Mouse (Mus musculus): ENCODE measurements at regions not wholly inside any gene's neighbourhood (a gene's known extent, or its start where the extent isn't known, plus 50 kb on each side); places are given as distances from the start of the nearest gene placed in this dataset.

DNA sequence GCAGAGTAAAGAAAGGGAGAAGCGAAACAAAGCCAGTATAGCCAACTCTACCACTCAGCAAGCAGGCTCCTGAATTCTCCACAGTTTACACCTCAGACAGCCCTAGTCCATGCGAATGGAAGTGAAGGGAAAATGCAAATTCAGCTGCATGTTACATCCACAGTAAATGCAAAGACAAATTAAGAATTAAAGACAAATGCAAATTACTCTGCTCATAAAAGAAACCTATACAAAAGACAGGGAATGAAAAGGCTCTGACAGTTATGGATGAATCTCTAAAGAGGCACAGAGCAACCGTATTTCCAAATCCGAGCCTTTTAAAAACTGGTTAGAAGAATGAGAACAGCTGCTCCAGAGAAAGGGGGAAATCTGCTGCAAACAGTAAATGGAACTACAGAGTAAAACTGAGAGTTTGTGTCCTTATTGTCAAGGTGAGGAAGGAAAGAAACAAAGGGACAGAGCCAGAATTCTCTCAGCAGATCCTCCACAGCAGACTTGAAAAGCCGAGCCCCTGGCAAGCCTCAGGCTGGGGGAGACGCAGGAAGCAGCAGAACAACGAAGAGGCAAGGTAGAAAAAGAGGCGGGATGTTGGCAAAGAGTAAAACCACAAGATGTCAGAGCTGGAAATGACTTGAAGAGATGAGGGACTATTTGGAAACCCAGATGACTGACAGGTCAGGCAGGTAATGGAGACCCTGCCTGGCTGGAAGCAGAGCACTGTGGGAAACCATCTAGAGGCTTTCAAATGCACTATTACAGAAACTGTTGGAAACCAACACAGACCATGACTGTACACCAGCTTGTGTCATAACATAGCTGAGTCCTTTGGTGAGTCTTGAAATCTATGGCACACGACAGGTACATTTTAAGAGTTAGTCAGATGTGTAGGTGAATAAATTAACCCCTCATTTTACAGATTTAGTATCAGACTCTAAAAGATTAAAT, 184.5 kb upstream of the Acvr2a start:
- DNase-seq: no peak

DNA sequence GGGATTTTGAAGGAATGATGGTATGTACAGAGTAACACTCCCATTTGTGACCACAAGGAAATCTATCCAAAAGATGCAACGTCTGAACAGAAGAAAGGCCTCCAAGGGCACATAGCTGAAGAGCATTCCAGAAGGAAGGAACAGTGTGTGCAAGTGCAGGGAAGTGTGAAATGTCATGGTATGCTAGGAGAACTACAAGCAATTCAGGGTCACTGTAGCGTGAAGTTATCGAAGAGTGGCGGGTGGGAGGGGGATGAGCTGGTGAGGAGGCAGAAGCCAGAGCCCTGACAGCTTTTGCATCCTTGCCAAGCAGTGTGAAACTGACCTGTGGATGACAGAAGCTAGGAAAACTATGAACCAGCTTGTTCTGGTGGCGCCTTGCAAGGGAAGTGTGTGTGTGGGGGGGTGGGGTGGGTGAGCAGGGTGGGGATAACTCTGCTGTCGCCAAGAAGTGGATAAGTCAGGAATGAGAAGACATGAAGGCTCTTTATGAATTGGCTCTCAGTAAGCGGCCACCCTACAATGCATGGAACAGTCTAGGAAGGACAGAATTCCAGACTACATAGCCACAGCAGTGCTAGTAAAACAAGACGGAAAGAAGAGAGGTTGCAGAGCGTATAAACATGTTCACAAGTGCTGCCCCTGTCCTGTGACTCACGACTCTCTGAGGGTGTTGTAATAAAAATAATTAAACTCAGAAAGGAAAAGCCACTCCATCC, 179.3 kb upstream of the Acvr2a start:
- DNase-seq: no peak

DNA sequence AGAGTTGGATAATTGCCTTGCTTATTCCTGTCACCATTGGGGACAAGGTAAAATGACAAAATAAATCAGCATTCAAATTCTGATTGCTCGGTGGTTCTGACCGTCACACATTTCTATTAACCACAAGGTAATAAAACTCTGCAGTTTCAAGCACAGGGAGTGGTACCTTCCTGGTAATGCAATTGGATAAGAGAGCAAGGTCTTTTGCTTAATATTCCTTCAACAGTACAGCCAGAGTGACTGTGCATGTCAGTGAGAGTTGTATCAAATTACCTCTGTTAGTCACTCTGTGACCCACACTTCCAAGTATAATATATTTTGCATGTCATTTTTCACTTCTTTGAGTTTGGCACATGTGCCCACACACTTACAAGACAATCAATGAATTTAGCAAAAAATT, 177.8 kb upstream of the Acvr2a start:
- DNase-seq: no peak

DNA sequence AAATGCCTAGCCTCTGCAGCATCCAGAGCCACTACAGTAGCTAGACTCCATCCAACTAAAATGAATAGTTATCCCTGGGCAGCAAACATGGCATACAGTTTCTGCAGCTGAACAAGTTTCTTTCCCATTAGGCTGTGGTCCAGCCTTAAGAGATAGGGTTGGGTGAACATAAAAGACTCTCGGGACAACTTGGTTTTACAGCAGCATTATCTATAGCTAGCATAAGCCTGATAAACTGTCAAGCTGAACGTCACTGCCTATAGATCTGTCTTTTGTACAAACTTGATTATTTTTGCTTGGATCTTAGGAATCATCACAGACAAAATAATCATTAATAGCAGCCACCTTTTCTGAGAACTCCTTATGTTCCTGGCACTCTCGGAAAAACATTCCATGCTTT, 169.8 kb upstream of the Acvr2a start:
- no peak for DNase-seq

DNA sequence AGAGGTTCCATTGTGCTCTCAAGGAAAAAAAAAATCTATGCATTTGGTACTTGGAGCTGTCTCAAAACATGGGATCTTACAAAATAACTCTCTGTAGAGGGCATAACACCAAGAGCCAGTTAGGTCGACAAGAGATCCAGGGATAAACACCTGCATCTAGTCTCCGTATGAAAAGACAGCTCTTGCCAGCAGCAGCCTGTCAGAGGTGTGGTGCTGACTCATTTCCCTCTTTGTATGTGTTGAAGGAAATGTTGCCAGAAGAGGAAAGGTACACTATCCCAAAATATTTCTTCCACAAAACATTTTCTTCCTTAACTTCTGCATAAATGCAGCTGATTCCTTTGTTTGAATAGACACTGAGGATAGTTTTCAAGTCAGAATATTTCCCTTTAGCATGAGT, 163.6 kb upstream of the Acvr2a start:
- DNase-seq: no peak

DNA sequence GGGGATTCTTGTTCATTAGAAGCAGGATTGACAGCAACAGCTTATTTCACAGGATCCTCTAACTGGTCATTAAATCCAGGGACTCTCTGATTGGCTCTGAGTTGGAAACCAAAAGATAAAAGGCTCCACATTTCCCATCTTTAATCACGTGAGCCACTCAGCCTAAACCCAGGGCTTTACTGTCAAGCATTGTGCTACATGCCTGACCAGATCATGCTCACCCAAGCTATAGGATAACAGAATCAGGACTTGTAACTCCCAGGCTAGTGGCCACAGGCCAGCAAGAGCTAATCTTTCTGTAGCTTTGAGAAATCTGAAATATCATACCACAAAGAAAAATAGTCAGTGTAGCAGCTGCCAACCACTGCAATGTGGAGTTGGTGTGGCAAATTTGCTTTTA, 152.7 kb upstream of the Acvr2a start:
- no peak for DNase-seq

DNA sequence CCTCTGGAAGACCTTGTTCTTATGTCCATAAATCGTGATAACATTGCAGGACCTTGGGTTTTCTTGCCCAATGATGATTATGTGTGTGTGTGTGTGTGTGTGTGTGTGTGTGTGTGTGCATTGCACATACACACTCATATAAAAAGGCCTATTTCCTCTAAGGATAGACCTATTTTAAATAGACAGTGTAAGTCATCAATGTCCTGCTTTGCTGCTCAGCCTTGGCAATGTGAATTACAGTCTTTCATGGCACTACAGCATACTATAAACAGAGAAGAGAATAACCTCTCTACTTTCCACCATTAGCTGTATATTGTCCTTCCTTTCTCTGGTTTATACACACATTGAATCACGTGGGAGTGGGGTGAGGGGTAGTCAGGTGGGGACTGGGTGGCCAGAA, 148.8 kb upstream of the Acvr2a start:
- no peak for DNase-seq

DNA sequence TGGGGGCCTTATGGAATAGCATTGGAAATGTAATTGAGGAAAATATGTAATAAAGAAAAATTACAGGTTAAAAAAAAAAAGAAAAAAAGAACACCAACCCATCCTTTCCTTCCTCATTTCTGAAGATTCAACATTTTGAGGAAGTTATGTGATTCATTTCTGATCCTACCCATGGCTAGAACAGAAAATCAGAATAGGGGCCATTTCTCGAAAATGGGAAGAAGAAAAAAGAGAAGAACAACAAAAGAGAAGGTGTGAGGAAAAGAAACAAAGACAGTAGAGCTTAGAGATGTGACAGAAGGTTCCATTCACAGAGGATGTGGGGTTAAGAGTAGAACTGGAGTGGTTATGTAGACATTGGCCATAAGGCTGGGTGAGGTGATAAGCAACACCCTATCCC, 124.8 kb upstream of the Acvr2a start:
- DNase-seq: no peak

DNA sequence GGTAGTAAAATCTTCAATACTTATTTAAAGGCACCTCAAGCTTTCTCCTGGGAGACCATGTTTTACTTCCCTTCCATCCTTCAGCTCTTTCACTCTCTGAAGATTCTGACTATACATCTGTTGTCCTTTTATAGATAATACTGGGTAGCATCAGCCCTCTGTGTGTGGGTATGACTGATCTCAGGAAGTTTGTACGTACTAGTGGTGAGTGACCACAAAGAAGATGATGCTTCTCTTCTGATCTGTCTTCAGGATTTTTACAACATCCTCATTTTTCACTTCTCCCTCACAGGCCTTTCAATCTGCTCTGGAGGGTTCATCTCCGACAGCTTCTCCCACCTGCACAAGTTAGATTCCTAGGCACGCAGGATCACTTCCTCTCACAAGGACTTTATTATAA, 119.4 kb upstream of the Acvr2a start:
- DNase-seq: no peak

DNA sequence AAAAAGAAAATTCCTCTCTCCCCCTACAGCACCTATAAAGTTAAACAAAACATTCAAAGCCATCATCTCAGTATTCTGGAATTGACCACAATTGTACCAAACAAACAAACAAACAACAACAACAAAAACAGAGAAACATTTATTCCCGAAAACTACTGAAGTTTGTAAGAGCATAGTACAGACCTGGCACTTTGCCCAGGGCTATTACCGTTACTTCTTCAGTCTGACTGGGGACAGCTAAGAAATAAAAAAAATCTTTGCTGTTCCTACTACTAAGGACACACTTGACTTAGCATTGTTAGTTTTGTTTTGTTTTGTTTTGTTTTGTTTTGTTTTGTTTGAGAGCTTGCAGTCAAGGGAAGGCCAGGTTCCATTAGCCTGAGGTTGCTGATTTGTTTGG, 113.0 kb upstream of the Acvr2a start:
- DNase-seq: no peak

DNA sequence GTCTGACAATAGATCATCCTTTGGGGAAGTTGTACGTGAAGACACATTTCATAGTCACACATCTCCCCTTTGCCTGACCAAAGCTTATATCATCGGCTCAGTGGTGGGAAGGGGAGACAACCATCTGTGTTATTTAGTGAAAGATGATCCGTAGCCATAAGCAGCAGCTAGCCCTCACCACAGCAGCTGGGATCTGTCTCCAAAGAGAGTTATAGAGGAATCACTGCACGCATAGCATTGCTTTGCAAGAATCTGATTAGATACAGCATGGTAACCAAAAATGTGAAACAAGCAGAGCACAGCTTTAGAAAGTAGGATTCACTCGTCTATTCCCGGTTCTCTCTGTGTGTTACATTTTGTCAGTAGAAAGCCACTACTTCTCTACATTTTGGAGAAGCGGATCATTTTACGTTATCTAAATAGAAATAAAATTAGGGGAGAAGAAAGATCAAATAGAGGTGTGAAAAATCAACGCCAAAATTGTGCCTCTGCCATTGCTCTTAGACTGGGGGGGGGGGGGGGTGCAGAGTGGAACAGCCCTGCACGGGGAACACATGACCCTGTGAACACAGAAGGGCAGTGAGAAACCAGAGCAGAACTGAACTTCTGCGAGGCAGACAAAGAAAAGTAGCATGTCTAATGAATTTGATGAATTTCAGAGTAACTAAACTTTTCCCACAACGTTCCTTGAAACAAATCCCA, 108.7 kb upstream of the Acvr2a start:
- DNase-seq: no peak

DNA sequence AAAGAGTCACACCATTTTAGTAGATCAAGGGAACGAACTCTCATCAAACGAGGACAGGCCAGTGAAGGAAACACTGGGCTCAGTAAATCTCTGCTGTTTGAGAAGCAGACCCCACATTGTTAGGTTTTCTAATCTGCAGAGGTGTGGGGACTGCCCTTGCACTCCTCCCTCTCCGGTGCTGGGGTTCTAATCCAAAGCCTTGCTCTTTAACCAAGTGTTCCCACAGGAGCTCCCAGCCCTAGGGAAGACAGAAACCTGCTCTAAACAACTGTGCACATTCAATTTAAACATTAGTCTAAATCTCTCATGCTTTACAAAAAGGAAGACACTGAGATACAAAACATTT, 108.1 kb upstream of the Acvr2a start:
- DNase-seq: no peak

DNA sequence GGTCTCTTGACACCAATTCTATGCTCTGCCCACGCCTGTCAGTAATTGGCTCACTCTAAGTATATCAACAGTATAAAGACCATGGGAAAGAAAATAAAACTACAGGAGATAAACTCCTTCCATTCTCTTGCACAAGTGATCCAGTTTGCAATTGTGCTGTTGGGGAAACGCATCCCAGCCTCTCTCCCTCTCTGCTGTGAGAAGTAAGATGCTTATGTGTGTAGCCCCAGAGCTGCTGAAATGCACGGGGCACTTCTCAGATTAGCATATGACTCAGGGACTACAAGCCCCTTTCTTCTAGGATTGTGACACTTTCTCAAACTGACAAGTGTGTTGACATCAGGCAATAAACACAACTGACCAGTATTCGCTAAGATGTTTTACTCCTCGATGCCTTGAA, 107.7 kb upstream of the Acvr2a start:
- DNase-seq: no peak

DNA sequence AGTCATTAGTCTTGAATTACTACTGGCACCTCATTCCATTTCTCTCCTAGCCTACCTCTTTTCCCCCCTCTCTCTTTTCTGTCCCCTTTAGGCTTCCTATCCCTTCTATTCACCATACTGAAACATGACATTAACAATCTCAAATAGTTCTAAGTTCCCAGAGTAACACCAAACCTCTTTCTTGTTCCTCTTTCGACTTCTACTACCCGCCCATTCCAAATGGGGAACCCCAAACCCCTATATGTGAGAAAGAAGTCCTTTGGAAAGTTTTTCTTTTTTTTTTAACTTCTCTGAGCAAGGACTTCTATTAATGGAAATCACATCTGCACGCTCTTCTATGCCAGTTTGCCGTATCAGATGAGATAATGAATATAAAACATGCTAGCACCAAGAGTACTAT, 97.7 kb upstream of the Acvr2a start:
- no peak for DNase-seq

DNA sequence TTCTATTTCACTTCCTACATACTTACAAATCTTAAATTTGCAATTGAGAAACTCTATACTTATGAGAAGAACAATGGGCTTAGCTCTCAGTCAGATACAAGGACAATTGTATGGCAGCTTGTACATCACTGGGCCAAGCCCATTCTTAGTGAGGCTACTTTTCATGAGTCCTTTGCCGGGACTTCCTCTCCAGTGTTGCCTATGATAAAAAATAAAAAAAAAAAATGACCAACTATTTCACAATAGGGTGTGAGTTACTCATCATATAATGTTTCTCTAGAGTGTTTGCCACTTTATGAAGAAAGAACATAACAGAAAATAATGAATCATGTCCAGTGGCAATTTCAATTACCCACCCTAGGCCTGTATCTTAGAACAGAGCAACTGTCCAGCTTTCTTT, 96.1 kb upstream of the Acvr2a start:
- no peak for DNase-seq

DNA sequence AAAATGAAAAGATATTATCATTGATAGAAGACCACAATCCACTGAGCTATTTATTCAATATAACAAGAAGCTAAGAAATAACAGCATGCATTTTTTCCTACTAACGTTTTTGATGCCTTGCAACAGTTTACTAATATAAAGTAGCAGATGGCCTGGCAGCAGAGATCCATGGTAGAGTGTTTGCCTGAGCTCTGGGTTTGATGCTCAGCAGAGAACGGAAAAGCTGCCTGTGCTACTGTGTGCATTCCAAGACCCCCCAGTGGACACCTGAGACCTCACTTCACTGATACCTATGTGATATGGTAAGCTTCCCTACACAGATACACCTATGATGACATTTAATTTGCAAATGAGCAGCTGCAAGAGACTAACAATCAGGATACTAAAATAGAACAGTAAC, 95.6 kb upstream of the Acvr2a start:
- DNase-seq: no peak

DNA sequence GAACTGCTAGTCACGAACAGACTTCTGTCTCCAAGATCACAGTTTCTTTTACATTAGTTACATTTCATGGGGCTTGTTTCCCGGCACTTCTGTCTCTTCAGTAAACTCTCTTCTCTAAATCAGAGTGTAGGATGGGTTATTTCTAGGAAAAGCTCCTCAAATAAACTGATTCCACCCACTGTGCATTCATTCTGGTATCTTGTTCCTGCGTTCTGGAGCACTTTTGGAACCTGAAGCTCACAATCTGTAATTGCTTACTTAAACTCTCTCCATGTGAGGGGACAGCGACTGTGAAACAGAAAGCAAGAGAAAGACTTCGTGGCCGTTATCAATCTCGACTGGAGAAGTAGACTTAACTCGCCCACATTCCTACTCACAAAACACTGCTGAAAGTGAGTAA, 83.1 kb upstream of the Acvr2a start:
- DNase-seq: no peak

DNA sequence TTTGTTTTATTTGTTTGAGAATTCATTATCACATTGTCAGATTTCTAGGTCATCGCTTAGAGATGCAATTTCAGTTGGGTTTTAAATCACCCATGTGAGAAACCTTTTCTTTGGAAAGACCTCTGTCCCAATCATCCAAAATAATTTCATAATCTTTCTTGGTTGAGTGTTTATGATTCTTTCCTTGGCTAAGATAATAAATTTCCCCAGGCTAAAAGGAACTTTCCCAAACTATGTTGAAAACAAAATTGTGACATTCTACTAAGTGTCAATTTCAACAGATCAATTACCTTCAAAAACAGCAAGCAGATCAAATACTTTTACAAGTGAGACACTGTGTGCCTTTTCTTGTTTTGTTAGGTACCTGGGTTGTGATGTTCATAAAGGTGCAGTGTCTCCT, 80.0 kb upstream of the Acvr2a start:
- no peak for DNase-seq

DNA sequence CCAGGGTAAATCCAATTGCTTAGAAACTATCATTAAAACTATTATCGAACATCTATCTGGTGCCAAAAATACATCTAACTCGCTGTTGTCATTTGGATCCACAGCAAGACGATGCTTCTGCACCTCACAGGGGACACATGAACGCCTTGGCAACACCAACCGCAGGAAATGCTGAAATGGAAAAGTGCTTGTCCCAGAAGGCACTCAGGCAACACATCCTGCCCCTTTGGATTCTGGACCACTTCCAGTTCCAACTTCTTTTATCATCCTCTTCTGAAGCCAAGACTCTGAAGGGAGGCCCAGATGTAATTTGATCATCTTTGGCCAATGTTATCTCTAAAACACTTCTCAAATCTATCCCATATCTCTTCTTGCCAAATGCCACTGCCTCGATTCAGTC, 79.4 kb upstream of the Acvr2a start:
- DNase-seq: no peak

DNA sequence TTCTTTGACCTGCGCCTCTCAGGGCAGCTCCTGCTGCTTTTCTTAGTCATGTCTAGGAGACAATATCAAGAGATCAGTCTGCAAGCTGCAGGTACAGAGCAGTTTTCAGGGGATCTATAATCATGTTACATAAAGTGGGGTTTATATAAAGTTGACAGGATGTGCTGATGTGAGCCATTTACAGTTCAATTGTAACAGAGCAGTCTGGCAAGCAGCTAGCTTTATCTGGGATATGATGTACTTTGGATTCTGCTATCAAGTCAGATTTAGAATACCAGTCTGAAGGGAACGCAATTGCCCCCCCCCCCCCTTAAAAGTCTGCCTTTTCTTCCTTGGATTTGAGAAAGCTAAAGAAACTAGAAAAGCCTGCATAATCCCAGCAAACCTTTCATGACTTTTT, 77.6 kb upstream of the Acvr2a start:
- DNase-seq: no peak

Measured in cerebellum, adult 9-11 months (tissue).